Mouse (Mus musculus) MEL (cell line): Measurements from ENCODE around the gene Pmpcb. TPM values are rescaled to one million over a fixed set of nuclear protein-coding genes. Genes with fewer than 3 reads are reported as not detected.

Experiments
- DNase-seq: peaks from one replicate; pipeline ENCODE4 v3.0.0; 2011; ENCODE audit warnings: low read depth, low spot score
- H3K27ac ChIP-seq: 2 replicates; pipeline ENCODE4 v1.5.1; 2012; ENCODE audit warnings: low read depth, mild to moderate bottlenecking, control low read depth, low read length, moderate library complexity; ENCODE audit not compliant: control insufficient read depth
- H3K27me3 ChIP-seq, 2 experiments: fragments of 150-350 bp in 1 of 2; sonication (generic) in 1 of 2; 2 replicates each; pipeline ENCODE4 v1.6.1; 2012; ENCODE audit warnings: low read length in 2 of 2, mild to moderate bottlenecking in 2 of 2, improper control_type of control experiment in 1 of 2, moderate library complexity in 1 of 2; ENCODE audit not compliant: insufficient read depth in 2 of 2, control insufficient read depth in 1 of 2
- H3K36me3 ChIP-seq, 2 experiments: 2 replicates each; pipeline ENCODE4 v1.6.1; 2012 to 2014; ENCODE audit warnings: low read length in 2 of 2, improper control_type of control experiment in 1 of 2, inconsistent platforms in 1 of 2, mild to moderate bottlenecking in 1 of 2; ENCODE audit not compliant: insufficient read depth in 2 of 2, control insufficient read depth in 1 of 2
- H3K4me1 ChIP-seq, 2 experiments: fragments of 150-350 bp in 1 of 2; sonication (generic) in 1 of 2; 2 replicates each; pipeline ENCODE4 v1.6.1; 2012; ENCODE audit warnings: low read length in 2 of 2, improper control_type of control experiment in 1 of 2, mild to moderate bottlenecking in 1 of 2; ENCODE audit not compliant: insufficient read depth in 2 of 2, control insufficient read depth in 1 of 2
- H3K4me3 ChIP-seq, 2 experiments: fragments of 150-350 bp in 1 of 2; sonication (generic) in 1 of 2; 2 replicates each; pipeline ENCODE4 v1.5.1; 2012; ENCODE audit warnings: low read depth in 2 of 2, low read length in 2 of 2, mild to moderate bottlenecking in 2 of 2, moderate library complexity in 2 of 2, control low read depth in 1 of 2, improper control_type of control experiment in 1 of 2; ENCODE audit not compliant: control insufficient read depth in 1 of 2, insufficient read depth in 1 of 2
- H3K79me2 ChIP-seq: 2 replicates; pipeline ENCODE4 v1.6.1; 2012; ENCODE audit warnings: mild to moderate bottlenecking, low read length, moderate library complexity; ENCODE audit not compliant: control insufficient read depth, poor library complexity, insufficient read depth
- H3K9ac ChIP-seq: 2 replicates; pipeline ENCODE4 v1.6.1; 2012; ENCODE audit warnings: low read depth, mild to moderate bottlenecking, control low read depth, low read length, moderate library complexity; ENCODE audit not compliant: control insufficient read depth, poor library complexity, severe bottlenecking
- H3K9me3 ChIP-seq: fragments of 150-350 bp; sonication (generic); replicated peaks from 2 replicates; pipeline ENCODE4 v1.6.1; 2012; ENCODE audit warnings: mild to moderate bottlenecking, low read length, improper control_type of control experiment, moderate library complexity; ENCODE audit not compliant: insufficient read depth
- BHLHE40 ChIP-seq: IDR thresholded peaks from 2 replicates; pipeline ENCODE4 v1.6.1; 2012; ENCODE audit warnings: low read depth, mild to moderate bottlenecking, inconsistent platforms, low read length, improper control_type of control experiment, borderline replicate concordance
- CHD2 ChIP-seq: IDR thresholded peaks from 2 replicates; pipeline ENCODE4 v1.6.1; 2011; ENCODE audit warnings: low read length, improper control_type of control experiment
- CTCF ChIP-seq, 3 experiments: IDR thresholded peaks in 2 of 3; conservative IDR thresholded peaks in 1 of 3; 2 replicates each; pipeline ENCODE4 v1.5.1; 2011 to 2012; ENCODE audit warnings: low read length in 3 of 3, low read depth in 2 of 3, mild to moderate bottlenecking in 2 of 3, improper control_type of control experiment in 1 of 3, inconsistent platforms in 1 of 3, mixed read lengths in 1 of 3, moderate library complexity in 1 of 3; ENCODE audit not compliant: control insufficient read depth in 1 of 3, insufficient read depth in 1 of 3, poor library complexity in 1 of 3, severe bottlenecking in 1 of 3
- E2F4 ChIP-seq: IDR thresholded peaks from 2 replicates; pipeline ENCODE4 v1.6.1; 2011; ENCODE audit warnings: low read depth, low read length, improper control_type of control experiment, borderline replicate concordance
- ELF1 ChIP-seq: IDR thresholded peaks from 2 replicates; pipeline ENCODE4 v1.6.1; 2014; ENCODE audit warnings: low read depth, mild to moderate bottlenecking, inconsistent platforms, low read length, improper control_type of control experiment, moderate library complexity
- ETS1 ChIP-seq: IDR thresholded peaks from 2 replicates; pipeline ENCODE4 v1.6.1; 2012; ENCODE audit warnings: low read depth, mild to moderate bottlenecking, inconsistent platforms, low read length, improper control_type of control experiment, moderate library complexity
- GATA1 ChIP-seq: IDR thresholded peaks from 2 replicates; pipeline ENCODE4 v1.6.1; 2011; ENCODE audit warnings: low read depth, low read length, improper control_type of control experiment
- HCFC1 ChIP-seq: IDR thresholded peaks from 2 replicates; pipeline ENCODE4 v1.6.1; 2012; ENCODE audit warnings: low read depth, mild to moderate bottlenecking, inconsistent platforms, low read length, improper control_type of control experiment, moderate library complexity
- KAT2A ChIP-seq: conservative IDR thresholded peaks from 2 replicates; pipeline ENCODE4 v1.6.1; 2012; ENCODE audit warnings: low read depth, low read length, improper control_type of control experiment, inconsistent platforms
- MAFK ChIP-seq: IDR thresholded peaks from 2 replicates; pipeline ENCODE4 v1.6.1; 2011; ENCODE audit warnings: low read depth, mild to moderate bottlenecking, low read length, improper control_type of control experiment, borderline replicate concordance
- MAX ChIP-seq: IDR thresholded peaks from 2 replicates; pipeline ENCODE4 v1.6.1; 2011; ENCODE audit warnings: low read length, improper control_type of control experiment
- MAZ ChIP-seq: IDR thresholded peaks from 2 replicates; pipeline ENCODE4 v1.6.1; 2012; ENCODE audit warnings: low read depth, mild to moderate bottlenecking, inconsistent platforms, low read length, improper control_type of control experiment
- MEF2A ChIP-seq: IDR thresholded peaks from 2 replicates; pipeline ENCODE4 v1.6.1; 2014; ENCODE audit warnings: low read depth, mild to moderate bottlenecking, inconsistent platforms, low read length, improper control_type of control experiment; ENCODE audit not compliant: poor library complexity, insufficient replicate concordance, severe bottlenecking; ENCODE audit errors: extremely low read depth
- MXI1 ChIP-seq: IDR thresholded peaks from 2 replicates; pipeline ENCODE4 v1.6.1; 2011; ENCODE audit warnings: mild to moderate bottlenecking, low read depth, low read length, improper control_type of control experiment
- MYB ChIP-seq: IDR thresholded peaks from 2 replicates; pipeline ENCODE4 v1.6.1; 2011; ENCODE audit warnings: mild to moderate bottlenecking, low read depth, low read length, improper control_type of control experiment
- MYC ChIP-seq: IDR thresholded peaks from 2 replicates; pipeline ENCODE4 v1.6.1; 2011; ENCODE audit warnings: low read depth, mild to moderate bottlenecking, low read length, improper control_type of control experiment, moderate library complexity
- NELFE ChIP-seq: IDR thresholded peaks from 2 replicates; pipeline ENCODE4 v1.6.1; 2011; ENCODE audit warnings: low read depth, low read length, improper control_type of control experiment
- NRF1 ChIP-seq: IDR thresholded peaks from 2 replicates; pipeline ENCODE4 v1.6.1; 2014; ENCODE audit warnings: low read depth, mild to moderate bottlenecking, inconsistent platforms, low read length, improper control_type of control experiment, moderate library complexity; ENCODE audit not compliant: poor library complexity, insufficient read depth, severe bottlenecking
- POLR2A ChIP-seq, 2 experiments: IDR thresholded peaks; 2 replicates each; pipeline ENCODE4 v1.6.1; 2011 to 2012; ENCODE audit warnings: low read length in 2 of 2, mild to moderate bottlenecking in 2 of 2, control low read depth in 1 of 2, improper control_type of control experiment in 1 of 2, low read depth in 1 of 2, moderate library complexity in 1 of 2; ENCODE audit not compliant: control insufficient read depth in 1 of 2, insufficient read depth in 1 of 2, poor library complexity in 1 of 2
- POLR2AphosphoS2 ChIP-seq: IDR thresholded peaks from 2 replicates; pipeline ENCODE4 v1.6.1; 2011; ENCODE audit warnings: low read length, improper control_type of control experiment
- POLR2AphosphoS5 ChIP-seq: IDR thresholded peaks from 2 replicates; pipeline ENCODE4 v1.6.1; 2012; ENCODE audit warnings: low read depth, borderline replicate concordance, mild to moderate bottlenecking, inconsistent platforms, low read length, moderate library complexity, mixed read lengths
- RAD21 ChIP-seq: IDR thresholded peaks from 2 replicates; pipeline ENCODE4 v1.6.1; 2011; ENCODE audit warnings: mild to moderate bottlenecking, low read depth, low read length, improper control_type of control experiment
- RCOR1 ChIP-seq: IDR thresholded peaks from 2 replicates; pipeline ENCODE4 v1.6.1; 2012; ENCODE audit warnings: low read depth, mild to moderate bottlenecking, inconsistent platforms, low read length, improper control_type of control experiment
- SIN3A ChIP-seq: IDR thresholded peaks from 2 replicates; pipeline ENCODE4 v1.6.1; 2012; ENCODE audit warnings: low read length, improper control_type of control experiment, inconsistent platforms
- SMC3 ChIP-seq: IDR thresholded peaks from 2 replicates; pipeline ENCODE4 v1.6.1; 2011; ENCODE audit warnings: low read depth, low read length, improper control_type of control experiment
- TAL1 ChIP-seq: IDR thresholded peaks from 2 replicates; pipeline ENCODE4 v1.6.1; 2012; ENCODE audit warnings: mild to moderate bottlenecking, inconsistent platforms, low read length, moderate library complexity, mixed read lengths
- TBP ChIP-seq: IDR thresholded peaks from 2 replicates; pipeline ENCODE4 v1.8.0; 2011; ENCODE audit warnings: low read depth, low read length, improper control_type of control experiment
- TCF12 ChIP-seq: IDR thresholded peaks from 2 replicates; pipeline ENCODE4 v1.6.1; 2014; ENCODE audit warnings: low read depth, mild to moderate bottlenecking, inconsistent platforms, low read length, improper control_type of control experiment, moderate library complexity
- UBTF ChIP-seq: IDR thresholded peaks from 2 replicates; pipeline ENCODE4 v1.6.1; 2012; ENCODE audit warnings: low read depth, mild to moderate bottlenecking, inconsistent platforms, low read length, improper control_type of control experiment, moderate library complexity, borderline replicate concordance; ENCODE audit not compliant: insufficient read depth
- USF1 ChIP-seq: IDR thresholded peaks from 2 replicates; pipeline ENCODE4 v1.6.1; 2014; ENCODE audit warnings: low read depth, mild to moderate bottlenecking, inconsistent platforms, low read length, improper control_type of control experiment, moderate library complexity
- USF2 ChIP-seq, 2 experiments: IDR thresholded peaks; 2 replicates each; pipeline ENCODE4 v1.6.1; 2011 to 2012; ENCODE audit warnings: improper control_type of control experiment in 2 of 2, low read length in 2 of 2, borderline replicate concordance in 1 of 2, inconsistent platforms in 1 of 2, low read depth in 1 of 2, mild to moderate bottlenecking in 1 of 2; ENCODE audit not compliant: insufficient read depth in 1 of 2
- ZC3H11A ChIP-seq: IDR thresholded peaks from 2 replicates; pipeline ENCODE4 v1.6.1; 2012; ENCODE audit warnings: low read depth, mild to moderate bottlenecking, inconsistent platforms, low read length, improper control_type of control experiment
- ZKSCAN1 ChIP-seq: IDR thresholded peaks from 2 replicates; pipeline ENCODE4 v1.6.1; 2012; ENCODE audit warnings: low read depth, mild to moderate bottlenecking, inconsistent platforms, low read length, improper control_type of control experiment, moderate library complexity
- ZMIZ1 ChIP-seq: IDR thresholded peaks from 2 replicates; pipeline ENCODE4 v1.6.1; 2012; ENCODE audit warnings: low read depth, mild to moderate bottlenecking, inconsistent platforms, low read length, improper control_type of control experiment, moderate library complexity
- ZNF384 ChIP-seq: IDR thresholded peaks from 2 replicates; pipeline ENCODE4 v1.6.1; 2012; ENCODE audit warnings: low read depth, mild to moderate bottlenecking, inconsistent platforms, low read length, improper control_type of control experiment
- polyA plus RNA-seq, 2 experiments: library from polyadenylated mRNA; stranded (reverse) in 1 of 2; unstranded in 1 of 2; fragments of >175 nt in 1 of 2; fragments of >200 nt in 1 of 2; gene quantifications; 2 replicates each; pipeline versions ENCODE4 v1.2.1 to v1.2.4; 2012; ENCODE audit warnings: low replicate concordance in 2 of 2, low read depth in 1 of 2; ENCODE audit not compliant: insufficient read length in 2 of 2, insufficient read depth in 1 of 2, missing spikeins in 1 of 2
- total RNA-seq: library from RNA; depleted of rRNA; stranded (reverse); fragments of 300-350 nt; gene quantifications from 2 replicates; pipeline ENCODE4 v1.2.3, GENCODE M21; 2012; rRNA removed

Pmpcb gene
- total RNA-seq (162 and 169 TPM in 2 replicates), polyA plus RNA-seq (100 to 1,000 TPM; 172 to 265 TPM)

DNA sequence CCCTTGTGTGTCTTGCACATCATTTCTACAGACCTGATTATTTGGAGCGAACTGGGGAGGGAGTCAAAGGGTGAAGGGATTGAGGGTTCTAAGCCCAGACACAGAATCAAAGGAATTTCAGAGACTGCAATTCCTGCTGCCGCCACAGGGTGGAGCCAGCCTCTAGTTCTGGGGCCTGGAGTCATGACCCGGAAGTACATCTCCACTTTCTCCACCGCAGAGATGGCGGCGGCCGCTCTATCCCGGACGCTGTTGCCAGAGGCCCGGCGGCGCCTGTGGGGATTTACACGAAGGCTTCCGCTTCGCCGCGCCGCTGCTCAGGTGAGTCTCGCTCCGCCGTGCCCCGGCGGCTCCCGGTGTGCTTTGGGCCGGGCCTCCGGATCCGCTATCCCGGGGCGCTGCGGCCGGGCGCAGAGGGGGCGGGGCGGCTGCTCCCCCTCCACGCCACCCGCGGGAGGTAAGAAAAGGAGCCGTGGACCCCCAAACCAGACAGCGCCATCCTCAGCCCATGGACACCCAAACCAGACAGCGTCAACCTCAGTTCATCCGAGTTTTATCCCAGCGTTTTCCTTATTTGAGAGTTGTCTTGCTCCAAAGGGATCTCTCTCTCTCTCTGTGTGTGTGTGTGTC lies at the start of gene Pmpcb:
Gene Pmpcb, plus strand, starts transcription at position 186 of the 630 bp plus-strand sequence.
- DNase-seq: peak; percentile 96
- H3K36me3 ChIP-seq: peaks cover 0 to 9% of the 10 kb centered on the region in 2 experiments; a peak in 3 of 4 replicates
- H3K9me3 ChIP-seq: no peaks in the 10 kb centered on the region
- H3K27me3 ChIP-seq: no peaks in the 10 kb centered on the region
- H3K27ac ChIP-seq: peak within 1 kb of the TSS; percentile 55; the same call in 1 of the 2 replicates
- peaks cover 0 to 14% of the 10 kb centered on the region in 2 experiments; a peak in 3 of 4 replicates for H3K4me1 ChIP-seq
- H3K79me2 ChIP-seq: peaks cover 16% of the 10 kb centered on the region
- peak within 1 kb of the TSS; percentile 77 to 96 for H3K4me3 ChIP-seq
- peak within 1 kb of the TSS; percentile 97 for H3K9ac ChIP-seq
- TF ChIP-seq USF1 (no peak; the same call in 1 of the 2 replicates), CTCF (IDR thresholded peaks at IDR 0.05 in 2 of 3, conservative IDR thresholded peaks at IDR 0.05 in 1 of 3; ENCODE audit: control insufficient read depth in 1 of 3, insufficient read depth in 1 of 3, low read depth in 2 of 3, low read length in 3 of 3, poor library complexity in 1 of 3, severe bottlenecking in 1 of 3) (peak; percentile 85 to 91 (median 86)), ELF1 (peak; percentile 87), MEF2A (no peak), MAFK (no peak), MAZ (no peak), UBTF (0 out of 2 replicates have a peak, but pooled peaks have one; percentile 46), ZC3H11A (peak; percentile 44; the same call in 1 of the 2 replicates), RCOR1 (no peak), CHD2 (no peak), POLR2AphosphoS2 (no peak), USF2 (IDR thresholded peaks at IDR 0.05; ENCODE audit: borderline replicate concordance in 1 of 2, insufficient read depth in 1 of 2, low read depth in 1 of 2, low read length in 2 of 2) (no peak), SIN3A (peak; percentile 72), GATA1 (no peak), MXI1 (peak; percentile 30), ZKSCAN1 (no peak), MYB (no peak), KAT2A (peak; percentile 73; the same call in 1 of the 2 replicates), BHLHE40 (no peak), NELFE (peak; percentile 72), ETS1 (no peak; the same call in 1 of the 2 replicates), ZNF384 (no peak), NRF1 (no peak), TBP (peak; percentile 78; the same call in 1 of the 2 replicates), MYC (peak; percentile 26; the same call in 1 of the 2 replicates), POLR2AphosphoS5 (no peak), E2F4 (no peak), TAL1 (no peak), MAX (no peak), ZMIZ1 (no peak), POLR2A (IDR thresholded peaks at IDR 0.05; ENCODE audit: control insufficient read depth in 1 of 2, insufficient read depth in 1 of 2, low read depth in 1 of 2, low read length in 2 of 2, poor library complexity in 1 of 2) (peak; percentile 76 to 83), HCFC1 (peak; percentile 93), SMC3 (peak; percentile 63), TCF12 (0 out of 2 replicates have a peak, but pooled peaks have one; percentile 35), RAD21 (peak; percentile 51)
